Mouse (Mus musculus): ENCODE measurements around the gene Tex52.

- TF ChIP-seq CTCF (IDR thresholded peaks at IDR 0.05; ENCODE audit: low read depth) (no peak), EP300 (IDR thresholded peaks at IDR 0.05; ENCODE audit: low read depth) (no peak)
Measured at GRCm38 (mm10) chr6:128429826-128430225, 54.6 kb downstream of the Tex52 start.

Measured in liver, embryonic 14.5 days (tissue).